Mouse (Mus musculus) ovary, postnatal 14 days (tissue): ENCODE results near the gene Fbxl14.

Experiments used
- DNase-seq: peaks from one replicate; pipeline ENCODE4 v3.0.0; 2022; ENCODE audit warnings: low spot score

Fbxl14 gene

DNA sequence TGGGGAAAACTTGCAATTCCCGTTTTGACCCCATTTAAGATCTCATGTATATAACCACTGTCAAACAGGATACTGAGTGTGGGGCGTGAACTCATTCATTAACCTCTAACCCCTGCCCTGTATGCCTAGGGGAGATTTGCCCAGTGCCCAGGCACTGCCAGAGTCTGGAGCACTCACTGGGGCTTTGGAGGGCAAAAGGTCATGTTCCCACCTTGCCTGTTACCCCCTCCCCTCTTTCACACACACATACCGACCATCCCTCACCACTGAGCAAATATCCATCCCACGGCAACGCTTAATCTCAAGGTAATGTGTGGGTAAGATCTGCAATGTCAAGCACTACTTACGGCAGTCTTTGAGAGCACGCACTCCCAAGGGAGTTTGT is 13.2 kb downstream of the Fbxl14 start:
- no peak for DNase-seq

DNA sequence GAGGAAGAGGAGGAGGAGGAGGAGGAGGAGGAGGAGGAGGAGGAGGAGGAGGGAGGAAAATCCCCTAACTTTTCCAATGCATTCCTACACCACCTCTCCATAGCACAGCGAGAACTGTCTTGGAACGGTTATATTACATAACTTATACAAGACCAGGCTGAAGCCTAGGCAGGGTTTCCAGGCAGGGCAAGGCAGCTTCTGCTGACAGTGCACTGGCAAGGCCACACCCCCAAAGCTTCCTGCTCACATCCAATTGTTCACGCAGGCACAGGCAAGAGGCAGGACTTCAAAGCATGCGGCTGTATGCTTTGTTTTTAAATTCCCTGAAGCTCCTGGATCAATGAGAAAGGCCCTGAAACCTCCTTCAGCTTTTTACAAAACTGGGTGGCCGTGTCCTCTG is 19.8 kb downstream of the Fbxl14 start:
- no peak for DNase-seq

DNA sequence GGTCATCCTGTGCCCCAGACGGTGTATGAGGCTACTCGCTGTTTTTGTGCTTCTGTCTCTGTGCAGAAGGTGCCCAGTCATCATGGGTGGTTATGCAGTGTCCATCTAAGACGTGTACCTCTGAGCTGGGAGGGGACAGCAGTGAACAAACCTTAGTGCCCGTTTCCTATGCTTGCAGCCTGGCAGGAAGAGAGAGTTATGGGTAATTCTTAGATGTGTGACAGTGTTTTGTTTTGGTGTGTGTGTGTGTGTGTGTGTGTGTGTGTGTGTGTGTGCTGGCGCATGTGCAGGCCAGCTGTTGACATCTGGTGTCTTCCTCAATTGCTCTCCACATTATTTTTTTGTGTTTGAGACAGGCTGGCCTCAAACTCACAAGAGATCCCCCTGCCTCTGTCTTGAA is 20.6 kb downstream of the Fbxl14 start:
- DNase-seq = no peak

DNA sequence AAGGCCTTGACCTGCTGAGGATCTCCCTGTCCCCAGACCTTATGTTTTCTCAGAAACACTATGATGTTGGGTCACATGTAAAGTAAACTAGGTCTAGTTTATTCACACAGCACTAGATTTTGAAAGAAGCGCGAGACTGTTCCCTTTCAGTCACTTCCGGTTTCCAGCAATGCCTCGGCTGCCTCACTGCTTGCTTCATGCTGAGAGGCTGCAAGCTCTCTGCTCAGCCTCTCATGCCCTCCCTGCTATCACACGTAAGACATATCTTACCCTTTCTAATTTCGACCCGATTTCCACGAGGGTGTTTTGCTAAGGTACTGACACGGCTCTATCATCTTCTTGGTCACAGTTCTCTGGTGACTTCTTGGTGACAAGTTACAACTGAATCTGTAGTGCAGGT is 22.6 kb downstream of the Fbxl14 start:
- no peak for DNase-seq

DNA sequence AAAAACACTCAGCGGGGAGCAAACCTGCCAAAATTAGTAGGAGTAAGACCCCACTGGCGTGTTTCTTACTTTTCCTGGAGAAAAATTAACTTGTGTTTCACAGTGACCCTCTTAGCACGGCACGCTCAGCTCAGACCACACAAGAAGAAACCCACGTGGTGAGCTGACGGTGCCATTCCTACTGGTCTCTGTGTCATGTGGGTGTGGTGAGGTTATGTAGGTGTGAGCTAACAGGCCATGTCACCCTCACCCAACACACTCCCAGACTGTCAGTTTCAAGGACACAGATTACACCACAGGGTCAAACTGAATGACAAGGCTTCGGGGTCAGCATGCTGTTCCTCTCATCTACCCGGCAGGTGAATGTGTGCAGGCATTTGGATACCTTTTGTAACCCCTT is 25.3 kb downstream of the Fbxl14 start:
- DNase-seq = no peak

GRCm38 (mm10) chr6:119505525-119506225 is 26.2 kb downstream of the Fbxl14 start:
- no peak for DNase-seq

DNA sequence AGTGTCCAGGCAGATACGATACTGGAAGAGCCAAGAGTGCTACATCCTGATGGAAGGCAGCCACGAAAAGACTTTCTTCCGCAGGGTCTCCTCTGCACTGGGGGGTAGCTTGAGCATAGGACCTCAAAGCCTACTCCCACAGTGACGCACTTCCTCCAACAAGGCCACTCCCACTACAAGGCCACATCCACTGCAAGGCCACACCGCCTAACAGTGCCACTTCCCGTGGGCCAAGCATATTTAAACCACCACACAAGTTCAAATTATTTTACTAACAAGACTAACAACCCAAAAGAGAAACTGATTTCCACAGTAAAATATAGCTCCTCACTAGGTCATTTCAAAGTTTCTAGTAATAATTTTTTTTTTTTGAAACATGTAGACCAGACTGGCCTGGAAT is 28.8 kb downstream of the Fbxl14 start:
- no peak for DNase-seq

- no peak for DNase-seq
Measured at GRCm38 (mm10) chr6:119508634-119509375, 29.3 kb downstream of the Fbxl14 start.

DNA sequence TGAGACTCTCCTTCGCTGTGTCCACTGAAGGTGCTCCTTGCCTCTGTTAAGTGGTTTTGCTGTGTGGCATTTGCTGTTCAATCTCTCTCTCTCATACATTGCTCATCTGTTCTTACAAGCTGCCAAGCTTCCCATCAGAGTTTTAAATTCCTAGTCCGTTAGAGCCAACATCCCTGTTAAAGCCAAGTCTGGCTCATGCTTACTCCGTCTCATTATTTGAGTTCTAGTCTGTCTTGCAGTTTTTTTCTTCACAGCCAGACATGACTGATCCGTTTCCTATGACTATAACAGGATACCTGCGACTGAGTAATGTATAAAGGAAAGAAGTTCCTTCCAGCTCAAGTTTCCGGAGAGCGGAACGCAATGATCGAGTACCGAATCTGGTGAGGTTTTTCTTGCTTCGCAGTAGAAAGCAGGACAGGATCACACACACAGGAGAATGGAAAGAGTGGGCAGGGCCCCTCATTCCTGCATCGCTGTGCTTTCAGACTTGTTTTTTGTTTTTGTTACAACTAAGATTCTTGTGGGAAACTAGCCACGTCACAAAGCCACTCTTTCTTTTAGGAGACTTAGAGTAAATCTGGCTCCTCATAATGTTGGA is 30.1 kb downstream of the Fbxl14 start:
- no peak for DNase-seq

GRCm38 (mm10) chr6:119512701-119513100 is 33.2 kb downstream of the Fbxl14 start:
- no peak for DNase-seq

- DNase-seq = no peak
Measured at GRCm38 (mm10) chr6:119513452-119513851, 34.0 kb downstream of the Fbxl14 start.

DNA sequence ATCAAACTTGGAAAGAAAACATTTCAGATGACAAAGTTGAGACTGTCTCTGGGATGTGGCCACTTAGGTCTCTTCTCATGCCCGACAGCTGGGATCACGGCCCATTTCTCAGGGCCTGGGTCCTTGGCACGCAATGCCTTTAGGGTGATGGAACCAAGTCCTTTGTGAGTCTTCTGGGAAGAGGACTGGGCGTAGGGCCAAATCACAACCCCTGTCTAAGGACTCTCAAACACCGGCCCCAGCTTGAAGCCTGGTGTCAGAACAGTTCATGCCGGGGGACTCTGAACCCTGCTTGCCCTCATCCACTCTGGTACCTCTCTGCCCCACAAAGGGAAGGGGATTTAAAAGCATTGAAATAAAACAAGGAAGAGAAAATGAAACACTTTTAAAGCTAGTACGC is 34.6 kb downstream of the Fbxl14 start:
- DNase-seq = no peak

GRCm38 (mm10) chr6:119520731-119521130 is 41.3 kb downstream of the Fbxl14 start:
- DNase-seq = no peak

- no peak for DNase-seq
Measured at GRCm38 (mm10) chr6:119521482-119521900, 42.0 kb downstream of the Fbxl14 start.

- no peak for DNase-seq
Measured at GRCm38 (mm10) chr6:119521931-119522391, 42.5 kb downstream of the Fbxl14 start.

DNA sequence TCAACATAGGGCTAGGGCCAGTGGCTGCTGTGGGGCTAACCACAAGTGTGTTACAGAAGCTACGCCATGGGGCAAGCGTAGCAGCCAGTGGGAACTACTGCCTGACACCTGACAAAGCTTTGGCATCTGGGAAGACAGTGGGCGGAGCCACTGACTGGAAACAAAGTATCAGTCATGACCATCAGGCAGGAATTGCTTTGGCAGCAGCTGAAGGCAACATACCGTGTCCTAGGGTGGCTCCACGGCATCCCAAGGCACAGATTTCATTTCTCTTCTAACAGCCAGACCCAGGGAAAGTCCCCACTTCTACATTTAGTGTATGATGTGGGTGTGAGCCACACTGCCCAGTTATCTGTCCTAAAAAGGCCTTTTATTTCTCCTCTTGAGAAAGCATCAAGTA is 47.0 kb downstream of the Fbxl14 start:
- no peak for DNase-seq

DNA sequence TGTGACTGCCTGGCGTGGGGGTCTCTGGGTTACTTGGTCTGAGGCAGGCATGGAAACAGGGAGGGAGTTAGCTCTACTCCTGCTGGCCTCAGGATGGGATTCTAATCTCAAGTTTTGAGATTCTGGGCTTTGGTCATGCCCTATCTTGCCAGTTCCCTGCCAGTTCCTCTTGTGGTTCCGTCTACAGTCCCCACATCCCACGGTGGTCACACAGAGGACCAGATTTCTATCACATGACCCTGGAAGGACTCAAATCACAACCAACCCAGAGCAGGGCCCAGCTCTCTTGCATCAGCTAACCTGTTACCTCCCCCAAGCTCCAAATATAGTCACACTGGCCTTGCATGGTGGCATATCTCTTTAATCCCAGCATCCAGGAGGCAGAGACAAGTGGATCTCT is 50.2 kb downstream of the Fbxl14 start:
- no peak for DNase-seq
